Mouse (Mus musculus) brain, embryonic 14.5 days (tissue): ENCODE results near the gene Slc28a1.

Experiments used
- CTCF ChIP-seq: fragments of 200-500 bp; IDR thresholded peaks from 2 replicates; pipeline ENCODE4 v1.5.1; 2012; ENCODE audit warnings: inconsistent platforms, mild to moderate bottlenecking, moderate library complexity, borderline replicate concordance; ENCODE audit not compliant: insufficient read depth, insufficient read length; ENCODE audit errors: extremely low read depth
- POLR2A ChIP-seq: fragments of 200-500 bp; IDR thresholded peaks from 2 replicates; pipeline ENCODE4 v1.6.1; 2012; ENCODE audit warnings: mild to moderate bottlenecking, inconsistent platforms, borderline replicate concordance; ENCODE audit not compliant: poor library complexity, insufficient read depth, insufficient read length, severe bottlenecking; ENCODE audit errors: extremely low read depth

DNA sequence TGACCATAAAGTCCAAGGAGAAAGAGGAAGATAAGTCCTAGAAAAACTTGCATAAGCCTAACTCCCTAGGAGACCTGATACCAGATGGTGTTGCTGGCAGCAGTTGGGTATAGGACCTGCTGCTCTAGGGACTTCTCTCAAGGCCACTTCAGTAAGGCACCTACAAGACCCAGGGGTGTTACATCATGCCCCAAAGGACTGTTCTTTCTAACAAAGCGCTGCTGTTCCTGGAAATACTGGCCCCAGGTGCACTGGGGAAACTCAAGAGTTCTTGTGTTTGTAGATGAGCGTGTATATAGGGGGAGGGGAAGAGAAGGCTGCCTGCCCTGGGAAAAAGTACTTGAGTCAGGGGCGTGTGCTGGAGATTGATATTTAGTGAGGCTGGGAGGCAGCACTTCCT lies 82.2 kb downstream of the Slc28a1 start:
- TF ChIP-seq POLR2A (no peak), CTCF (no peak)
